Mouse (Mus musculus): Measurements from ENCODE around the gene Erg. TPM values are rescaled to one million over a fixed set of nuclear protein-coding genes. Genes with fewer than 3 reads are reported as not detected.

Erg gene
- 6.1 TPM for polyA plus RNA-seq (2015; fragmentation: Illumina TruSeq; extraction: RNeasy Lipid Tissue Mini Kit (QIAGEN cat#74804); ENCODE audit: insufficient read depth, low replicate concordance)

DNA sequence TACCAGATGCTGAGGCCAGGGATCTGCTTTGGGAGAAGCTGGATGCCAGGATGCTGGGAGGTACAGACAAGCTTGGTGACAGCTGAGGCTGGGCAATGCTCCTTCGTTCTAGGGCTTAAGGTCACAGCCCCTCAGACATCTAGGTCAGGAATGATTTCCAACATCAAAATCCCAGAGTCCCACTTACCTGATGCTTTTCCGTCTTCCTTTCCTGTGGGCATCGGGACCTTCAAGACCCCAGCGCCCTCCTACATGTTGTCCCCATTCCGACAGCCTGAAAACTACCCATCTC lies at the start of gene Erg:
Gene Erg (minus strand): TSS at position 283 of the 292 bp plus-strand sequence.

Other genes with a start within 250 kb of the Erg start
- 28.9 TPM for gene Ets2, start 115.5 kb upstream of the Erg start, polyA plus RNA-seq (2015; fragmentation: Illumina TruSeq; extraction: RNeasy Lipid Tissue Mini Kit (QIAGEN cat#74804); ENCODE audit: insufficient read depth, low replicate concordance)

All from spleen, adult 10 weeks (tissue).